Mouse (Mus musculus) liver, embryonic 14.5 days (tissue): ENCODE measurements around the gene Gm28038.

Experiments
- CTCF ChIP-seq: IDR thresholded peaks from 2 replicates; pipeline ENCODE4 v1.5.1; 2016; ENCODE audit warnings: antibody characterized with exemption, low read depth, control low read depth
- EP300 ChIP-seq: IDR thresholded peaks from 2 replicates; pipeline ENCODE4 v1.6.1; 2016; ENCODE audit warnings: antibody characterized with exemption, low read depth

- TF ChIP-seq CTCF = no peak
- TF ChIP-seq EP300 = no peak
Observed at GRCm38 (mm10) chr2:30287027-30287373, 6.2 kb downstream of the Gm28038 start.
